Mouse (Mus musculus) thymus, adult 2 months (tissue): ENCODE measurements around the gene Stox1. TPM values are rescaled to one million over a fixed set of nuclear protein-coding genes. Genes with fewer than 3 reads are reported as not detected.

Source experiments
- DNase-seq: peaks from one replicate; pipeline ENCODE4 v3.0.0; 2021
- H3K27ac ChIP-seq: fragments of 200-500 bp; 2 replicates; pipeline ENCODE4 v1.5.1; 2012; ENCODE audit warnings: low read length, control low read depth; ENCODE audit not compliant: control insufficient read depth, insufficient read depth
- H3K27me3 ChIP-seq: fragments of 200-500 bp; 2 replicates; pipeline ENCODE4 v1.6.1; 2012; ENCODE audit warnings: mild to moderate bottlenecking, low read length, moderate library complexity, mixed read lengths; ENCODE audit not compliant: control insufficient read depth, insufficient read depth
- H3K36me3 ChIP-seq: fragments of 200-500 bp; 2 replicates; pipeline ENCODE4 v1.6.1; 2012; ENCODE audit warnings: mild to moderate bottlenecking, low read length, moderate library complexity; ENCODE audit not compliant: control insufficient read depth, insufficient read depth
- H3K4me1 ChIP-seq: fragments of 200-500 bp; replicated peaks from 2 replicates; pipeline ENCODE4 v1.6.1; 2012; ENCODE audit warnings: low read length; ENCODE audit not compliant: control insufficient read depth, insufficient read depth
- H3K4me3 ChIP-seq: fragments of 200-500 bp; 2 replicates; pipeline ENCODE4 v1.5.1; 2012; ENCODE audit warnings: mild to moderate bottlenecking, low read length, control low read depth, moderate library complexity; ENCODE audit not compliant: control insufficient read depth, insufficient read depth
- CTCF ChIP-seq: fragments of 200-500 bp; IDR thresholded peaks from 2 replicates; pipeline ENCODE4 v1.5.1; 2012; ENCODE audit warnings: mild to moderate bottlenecking, control low read depth, low read length, moderate library complexity, borderline replicate concordance; ENCODE audit not compliant: control insufficient read depth, poor library complexity, insufficient read depth; ENCODE audit errors: extremely low read depth
- POLR2A ChIP-seq: fragments of 200-500 bp; IDR thresholded peaks from 2 replicates; pipeline ENCODE4 v1.6.1; 2012; ENCODE audit warnings: mild to moderate bottlenecking, low read length, control low read depth, moderate library complexity; ENCODE audit not compliant: control insufficient read depth, poor library complexity, insufficient read depth; ENCODE audit errors: extremely low read depth
- WGBS: fragments of 180-500 bp; shearing (Covaris S2); methylation state at CpG from one replicate; pipeline ENCODE4 v1.1.7; 2018; 5-methylcytosine and 5-hydroxymethylcytosine counted together
- polyA plus RNA-seq: library from polyadenylated mRNA; depleted of rRNA; stranded (reverse); fragments of >200 nt; gene quantifications from 2 replicates; pipeline ENCODE4 v1.2.3, GENCODE M21; 2012

The Stox1 gene
- polyA plus RNA-seq, 1 experiment: 2.0 TPM

- H3K27me3 ChIP-seq: no peaks in the 10 kb centered on the region
- no peaks in the 10 kb centered on the region for H3K4me1 ChIP-seq
- no peaks in the 10 kb centered on the region for H3K36me3 ChIP-seq
- TF ChIP-seq POLR2A (no peak), CTCF (no peak)
- H3K4me3 ChIP-seq: no peak overlapping the region
- WGBS: 91% methylated on average over 3 of the region's 3 CpGs
- no peak overlapping the region for H3K27ac ChIP-seq
- no peak for DNase-seq
These were observed 33.7 kb downstream of the Stox1 start for GRCm38 (mm10) chr10:62692244-62692643.

- Histone ChIP-seq H3K27ac (no peak overlapping the region), H3K36me3 (no peaks in the 10 kb centered on the region), H3K4me1 (no peaks in the 10 kb centered on the region), H3K27me3 (no peaks in the 10 kb centered on the region), H3K4me3 (no peak overlapping the region)
- TF ChIP-seq POLR2A (no peak), CTCF (no peak)
- DNase-seq: no peak
- WGBS: 90% methylated on average over 15 of the region's 15 CpGs
These were observed 38.8 kb downstream of the Stox1 start for GRCm38 (mm10) chr10:62687032-62687674.

- Histone ChIP-seq H3K36me3 (no peaks in the 10 kb centered on the region), H3K4me1 (no peaks in the 10 kb centered on the region), H3K4me3 (no peak overlapping the region), H3K27me3 (no peaks in the 10 kb centered on the region), H3K27ac (no peak overlapping the region)
- WGBS: 61% methylated on average over 5 of the region's 5 CpGs
- peak; percentile 24 for DNase-seq
- TF ChIP-seq CTCF (peak; percentile 14; the same call in 1 of the 2 replicates), POLR2A (no peak)
These were observed 42.9 kb downstream of the Stox1 start for GRCm38 (mm10) chr10:62683043-62683442.

DNA sequence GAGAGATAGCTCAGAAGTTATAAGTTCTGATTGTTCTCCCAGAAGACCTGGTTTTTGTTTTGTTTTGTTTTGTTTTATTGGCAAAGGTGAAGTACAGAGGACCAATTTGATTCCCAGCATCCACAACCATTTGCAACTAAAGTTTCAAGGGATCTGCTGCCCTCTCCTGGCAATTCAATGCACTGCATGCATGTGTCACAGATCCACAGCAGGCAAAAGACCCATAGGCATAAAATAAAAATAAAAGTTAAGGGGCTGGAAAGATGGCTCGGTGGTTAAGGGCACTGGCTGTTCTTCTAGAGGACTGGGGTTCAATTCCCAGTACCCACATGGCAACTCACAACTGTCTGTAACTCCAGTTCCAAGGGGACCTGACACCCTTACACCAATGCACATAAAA lies 46.1 kb downstream of the Stox1 start:
- no peaks in the 10 kb centered on the region for H3K36me3 ChIP-seq
- H3K4me3 ChIP-seq: no peak overlapping the region
- 90% methylated on average over 1 of the region's 1 CpGs for WGBS
- no peak for DNase-seq
- no peaks in the 10 kb centered on the region for H3K4me1 ChIP-seq
- H3K27me3 ChIP-seq: no peaks in the 10 kb centered on the region
- TF ChIP-seq POLR2A: no peak
- no peak for TF ChIP-seq CTCF
- H3K27ac ChIP-seq: no peak overlapping the region

DNA sequence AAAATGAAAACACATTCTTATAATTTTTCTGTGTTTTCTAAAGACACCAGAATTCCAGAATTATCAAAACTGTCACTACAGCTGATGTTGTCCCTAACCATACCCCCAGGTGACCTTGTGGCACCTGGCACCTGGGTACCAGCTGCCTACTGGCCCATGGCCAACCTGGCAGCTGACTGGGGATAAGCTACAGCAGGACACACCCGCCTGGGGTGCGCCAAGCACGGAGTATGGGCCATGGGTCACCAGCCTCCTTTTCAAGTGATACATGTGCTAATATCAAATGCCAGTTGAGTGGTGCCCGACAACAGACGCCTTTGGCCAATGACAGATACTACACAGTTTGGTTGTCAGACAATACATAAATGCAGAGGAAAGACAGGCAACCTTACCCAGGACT lies 48.6 kb downstream of the Stox1 start:
- Histone ChIP-seq H3K4me3 (no peak overlapping the region), H3K27me3 (no peaks in the 10 kb centered on the region), H3K27ac (no peak overlapping the region), H3K4me1 (no peaks in the 10 kb centered on the region), H3K36me3 (no peaks in the 10 kb centered on the region)
- no peak for DNase-seq
- TF ChIP-seq CTCF (no peak), POLR2A (no peak)
- 84% methylated on average over 5 of the region's 5 CpGs for WGBS

DNA sequence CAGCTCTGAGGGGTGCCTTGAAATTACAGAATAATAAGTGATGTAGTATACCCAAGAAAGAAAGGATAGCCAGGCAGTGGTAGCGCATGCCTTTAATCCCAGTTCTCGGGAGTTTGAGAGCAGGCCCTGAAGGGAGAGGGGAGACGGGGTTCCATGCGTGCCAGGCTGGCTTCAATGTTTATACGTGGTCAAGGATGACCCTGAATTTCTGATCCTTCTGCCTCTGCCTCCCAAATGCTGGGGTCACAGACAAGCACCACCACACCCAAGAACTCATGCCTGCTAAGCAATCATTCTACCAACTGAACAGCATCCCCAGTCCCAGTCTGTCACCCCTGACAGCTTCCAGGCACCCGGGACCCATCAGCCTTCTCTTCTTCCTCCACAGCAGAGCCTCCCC lies 49.7 kb downstream of the Stox1 start:
- DNase-seq: no peak
- WGBS: 96% methylated on average over 6 of the region's 6 CpGs
- H3K27ac ChIP-seq: no peak overlapping the region
- no peak for TF ChIP-seq POLR2A
- TF ChIP-seq CTCF: no peak
- H3K27me3 ChIP-seq: no peaks in the 10 kb centered on the region
- H3K36me3 ChIP-seq: no peaks in the 10 kb centered on the region
- no peak overlapping the region for H3K4me3 ChIP-seq
- H3K4me1 ChIP-seq: no peaks in the 10 kb centered on the region

DNA sequence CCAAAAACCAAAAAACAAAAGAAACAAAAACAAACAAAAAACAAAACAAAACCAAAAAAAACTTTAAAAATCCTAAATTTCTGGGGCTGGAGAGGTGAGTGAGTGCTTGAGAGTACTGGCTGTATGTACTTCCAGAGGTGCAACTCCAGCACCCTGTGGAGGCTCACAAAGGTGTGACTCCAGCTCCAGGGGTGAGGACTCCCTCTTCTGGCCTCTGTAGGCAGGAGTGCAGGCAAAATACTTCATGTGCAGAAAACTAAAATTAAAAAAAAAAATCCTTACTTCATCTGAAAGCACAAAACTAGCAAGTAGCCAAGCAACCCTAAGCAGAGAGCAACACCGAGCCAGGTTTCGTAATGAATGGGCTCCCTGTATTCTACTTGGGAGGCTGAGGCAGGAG lies 53.6 kb downstream of the Stox1 start:
- no peak for DNase-seq
- Histone ChIP-seq H3K27me3 (no peaks in the 10 kb centered on the region), H3K36me3 (no peaks in the 10 kb centered on the region), H3K4me1 (no peaks in the 10 kb centered on the region), H3K4me3 (no peak overlapping the region), H3K27ac (no peak overlapping the region)
- WGBS: 99% methylated on average over 2 of the region's 2 CpGs
- TF ChIP-seq CTCF: no peak
- no peak for TF ChIP-seq POLR2A
